Mouse (Mus musculus) mature B cell (primary cell): Measurements from ENCODE around the gene Ap5s1.

Source experiments
- in situ Hi-C: fragments of 300-500 bp; cut with MboI; formaldehyde crosslinking; loops from 2 replicates; pipeline ENCODE4 v1.14.3; 2019

Ap5s1 gene

DNA sequence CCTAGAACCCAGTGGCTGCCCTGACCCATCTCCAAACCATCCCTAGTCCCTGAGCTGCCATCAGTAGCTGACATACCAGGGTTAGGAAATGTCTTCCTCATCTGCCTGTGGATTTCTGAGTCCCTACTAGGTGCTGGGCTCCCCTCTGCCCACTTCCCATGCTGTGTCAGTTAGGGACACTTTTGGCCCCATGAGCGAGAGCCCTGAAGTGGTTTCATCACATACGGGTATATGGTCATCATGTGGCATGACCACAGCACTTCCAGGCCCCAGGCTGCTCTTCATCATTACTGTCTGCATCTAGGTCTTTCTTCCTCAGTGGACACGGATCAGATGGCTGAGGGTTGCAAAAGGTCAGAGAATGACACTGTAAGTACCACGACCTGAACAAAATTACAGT is at the start of gene Ap5s1:
TSS of gene Ap5s1 (plus strand) at position 301 of the 400 bp plus-strand sequence.
- in situ Hi-C loops, result no loop called here

DNA sequence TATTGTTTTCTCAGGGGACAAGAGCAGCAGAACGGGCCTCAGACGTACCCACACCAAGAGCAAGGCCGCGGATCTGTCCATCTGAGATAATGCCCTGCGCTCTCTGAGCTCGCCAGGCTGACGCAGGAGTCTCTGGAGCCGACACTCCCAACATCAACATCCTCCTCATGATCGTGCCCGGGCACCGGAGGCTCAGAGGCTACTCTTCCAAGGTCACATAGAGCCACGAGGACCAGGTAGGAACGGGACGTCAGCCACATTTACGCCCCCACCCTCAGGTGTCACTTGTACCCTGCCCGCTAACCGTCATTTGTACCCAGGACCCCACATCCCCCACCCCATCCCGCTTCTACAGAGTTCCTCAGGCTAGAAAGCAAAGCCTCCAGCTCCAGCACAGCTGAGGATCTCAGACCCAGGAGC is 47.4 kb upstream of the Ap5s1 start:
- in situ Hi-C loops, result no loop called here

GRCm38 (mm10) chr2:131159938-131160581 is 46.8 kb upstream of the Ap5s1 start, which contains the start of gene 1700037H04Rik:
Gene 1700037H04Rik, minus strand, starts transcription at chr2:131160081.
- in situ Hi-C loops, result no loop called here

DNA sequence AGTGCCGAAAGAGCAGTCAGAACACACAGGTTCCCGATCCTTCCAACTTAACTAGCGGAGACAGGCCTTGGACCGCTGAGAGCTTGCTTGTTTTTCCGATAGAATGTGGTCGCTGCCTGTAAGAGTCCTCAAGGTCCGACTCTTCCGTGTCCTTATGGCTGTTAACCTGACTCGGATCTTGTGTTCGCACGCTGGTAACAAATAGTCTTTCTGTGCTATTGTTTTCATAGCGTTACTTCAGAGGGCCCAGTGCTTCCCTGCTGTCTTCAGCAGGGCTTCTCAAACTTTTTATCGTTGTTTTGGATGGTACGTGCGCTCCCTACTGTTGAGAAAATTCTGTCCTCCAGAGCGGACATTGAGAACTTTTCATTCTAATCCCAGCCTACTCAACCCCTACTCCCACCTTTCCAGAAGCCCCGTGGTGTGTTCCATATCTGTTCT is 46.2 kb upstream of the Ap5s1 start:
- in situ Hi-C loops, result no loop called here

DNA sequence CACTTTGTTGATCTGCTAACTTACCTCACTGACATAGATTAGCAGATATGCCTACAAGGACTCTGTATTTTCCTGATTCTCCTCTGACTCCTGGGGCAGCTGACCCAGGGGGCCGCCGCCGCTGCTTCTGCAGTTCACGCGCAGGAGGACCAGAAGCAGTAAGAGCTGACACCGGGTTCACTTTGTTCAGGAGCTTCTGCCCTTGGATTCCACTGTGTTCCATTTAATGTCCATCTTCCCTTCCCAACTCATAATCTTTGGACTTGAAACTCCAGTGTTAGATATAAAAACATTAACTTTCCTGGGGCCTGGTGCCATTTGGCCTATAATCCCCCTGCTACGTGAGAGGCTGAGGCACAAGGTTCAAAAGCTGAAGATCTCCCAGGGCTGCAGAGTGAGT is 43.0 kb upstream of the Ap5s1 start:
- in situ Hi-C loops, result no loop called here

- in situ Hi-C loops, result no loop called here
Observed at GRCm38 (mm10) chr2:131166172-131166571, 40.7 kb upstream of the Ap5s1 start.

DNA sequence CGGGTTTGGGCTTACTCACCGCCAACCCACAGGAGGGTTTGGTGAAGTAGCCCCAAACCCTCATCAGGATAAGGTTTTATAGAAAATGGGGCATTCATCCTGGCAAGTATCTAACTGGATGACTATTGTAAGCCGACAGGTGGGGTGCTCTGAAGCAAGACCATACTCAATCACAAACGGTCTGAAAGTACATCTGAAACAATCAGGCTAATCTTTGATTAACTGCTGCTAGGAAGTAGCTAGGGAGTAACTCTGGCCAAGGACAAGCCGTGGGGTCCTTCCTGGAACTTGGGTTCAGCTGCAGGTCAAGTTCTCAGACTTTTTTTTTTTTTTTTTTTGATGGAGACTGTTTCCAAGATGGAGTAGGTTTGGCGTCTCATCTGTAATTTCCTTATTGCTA is 38.9 kb upstream of the Ap5s1 start:
- in situ Hi-C loops, result no loop called here

GRCm38 (mm10) chr2:131168914-131169313 is 38.0 kb upstream of the Ap5s1 start:
- in situ Hi-C loops, result no loop called here

DNA sequence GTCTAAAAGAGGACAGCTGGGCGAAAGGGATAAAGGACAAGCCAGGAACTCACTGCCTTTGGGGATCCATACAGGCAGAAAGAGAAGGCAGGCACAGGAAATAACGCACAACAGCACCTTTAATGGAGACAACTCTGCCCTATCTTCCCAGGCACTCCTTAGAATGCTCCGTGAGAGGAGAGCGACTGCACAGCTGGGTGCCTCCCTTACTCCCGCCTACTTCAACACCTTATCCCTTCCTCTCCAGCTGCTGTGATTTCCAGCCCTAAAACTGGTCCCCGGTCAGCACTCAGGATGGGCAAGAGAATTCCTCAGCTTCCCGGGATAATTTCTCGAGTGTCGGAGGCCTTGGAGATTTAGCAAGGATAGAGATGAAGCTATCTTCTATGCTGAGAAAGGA is 35.9 kb upstream of the Ap5s1 start:
- in situ Hi-C loops, result no loop called here

DNA sequence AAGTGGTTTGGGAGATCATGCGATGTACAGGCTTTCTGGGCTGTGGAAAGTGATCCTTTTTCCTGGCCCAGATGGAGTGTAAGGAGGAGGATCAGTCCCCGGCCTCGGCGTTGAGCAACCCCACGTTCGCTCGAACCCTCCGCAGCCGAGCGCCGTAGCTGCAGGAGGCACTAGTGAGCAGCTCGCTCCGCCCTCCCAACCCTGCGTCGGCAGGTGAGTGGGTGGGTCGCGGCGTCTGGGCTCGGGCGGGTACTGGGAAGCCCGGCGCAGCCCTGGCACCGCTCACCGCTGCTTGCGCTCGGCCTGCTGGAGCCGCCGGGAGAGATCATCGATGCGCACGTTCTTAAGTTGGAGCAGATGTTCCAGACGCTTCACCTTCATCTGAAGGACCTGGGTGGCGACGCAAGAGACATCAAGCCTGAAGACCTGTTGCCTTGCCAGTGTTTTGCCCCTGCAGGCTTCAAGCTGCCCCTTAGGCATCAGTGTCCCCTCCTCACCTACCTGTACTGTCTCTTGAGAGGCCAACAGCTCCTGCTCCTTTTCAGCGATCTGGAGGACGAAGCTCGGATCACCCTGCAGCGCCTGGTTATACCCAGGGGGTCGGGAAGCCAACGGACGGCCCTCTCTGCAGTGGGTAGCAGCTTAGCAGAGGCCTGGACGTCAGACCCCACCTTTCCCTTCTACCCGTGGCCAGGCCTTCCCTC is 35.3 kb upstream of the Ap5s1 start:
- in situ Hi-C loops, result no loop called here

DNA sequence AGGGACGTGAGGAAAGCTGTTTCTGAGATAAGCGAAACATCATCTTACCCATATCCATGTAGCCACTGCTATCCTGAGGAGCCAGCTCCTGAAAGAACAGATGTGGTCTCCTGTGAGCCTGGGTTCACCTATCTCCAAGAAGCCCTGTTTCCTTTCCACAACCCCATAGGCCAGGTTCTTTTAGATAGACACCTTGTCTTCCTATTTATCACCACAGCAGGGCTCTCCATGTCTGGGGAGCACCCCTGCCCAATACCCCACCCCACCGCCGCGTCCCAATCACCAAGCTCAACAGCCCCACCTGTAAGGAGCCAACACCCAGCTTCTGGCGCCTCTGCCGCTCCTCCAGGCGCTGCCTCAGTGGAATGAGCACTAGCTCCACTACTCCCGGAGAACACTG is 34.6 kb upstream of the Ap5s1 start:
- in situ Hi-C loops, result no loop called here

DNA sequence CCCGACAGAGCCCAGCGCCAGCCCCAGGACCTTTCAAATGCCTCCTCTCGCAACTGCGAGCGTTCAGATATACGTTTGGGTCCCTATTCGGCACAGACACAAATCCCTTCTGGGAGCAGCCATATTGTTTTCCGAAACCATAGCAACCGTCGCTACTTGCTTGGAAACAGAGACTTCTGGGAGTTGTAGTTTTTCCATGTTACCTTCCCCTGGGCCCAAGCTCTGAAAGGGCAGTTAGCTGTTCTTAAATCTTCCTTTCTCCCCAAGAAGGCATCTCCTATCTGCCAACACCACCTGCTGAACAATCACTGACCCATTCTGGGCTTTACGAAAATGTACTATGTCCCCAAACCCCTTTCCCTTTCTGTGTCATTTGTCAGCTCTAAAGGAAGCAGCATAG is 32.2 kb upstream of the Ap5s1 start:
- in situ Hi-C loops, result no loop called here

DNA sequence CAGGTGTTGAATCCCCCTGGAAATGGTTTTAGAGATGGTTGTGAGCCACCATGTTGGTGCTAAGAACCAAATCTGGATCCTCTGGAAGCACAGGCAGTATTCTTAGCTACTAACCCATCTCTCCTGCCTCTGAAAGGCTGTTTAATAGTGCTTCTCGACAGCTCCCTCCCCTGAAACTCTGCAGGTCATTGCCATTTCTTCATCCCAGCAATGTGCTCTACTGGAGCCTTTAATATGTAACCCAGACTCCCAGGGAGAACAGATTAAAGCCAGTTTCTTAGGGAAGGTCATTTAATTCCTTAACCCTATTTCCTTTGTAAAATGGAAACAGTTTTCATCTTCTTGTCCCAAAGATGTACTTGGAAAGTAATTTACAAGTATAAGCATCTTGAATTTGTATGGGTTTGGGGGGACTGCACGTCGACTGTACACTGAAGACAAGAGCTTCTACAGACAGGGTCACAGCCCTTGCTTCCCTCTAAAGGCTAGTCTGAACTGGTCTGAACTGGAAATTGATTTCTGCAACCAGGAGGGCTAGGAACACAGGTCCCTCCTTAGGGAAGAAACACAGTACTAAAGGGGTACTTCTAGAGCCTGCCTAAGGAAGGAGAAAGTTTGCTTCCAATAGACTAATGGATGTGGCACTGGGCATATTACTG is 31.5 kb upstream of the Ap5s1 start:
- in situ Hi-C loops, result no loop called here

GRCm38 (mm10) chr2:131175945-131176309 is 31.0 kb upstream of the Ap5s1 start:
- in situ Hi-C loops, result no loop called here

DNA sequence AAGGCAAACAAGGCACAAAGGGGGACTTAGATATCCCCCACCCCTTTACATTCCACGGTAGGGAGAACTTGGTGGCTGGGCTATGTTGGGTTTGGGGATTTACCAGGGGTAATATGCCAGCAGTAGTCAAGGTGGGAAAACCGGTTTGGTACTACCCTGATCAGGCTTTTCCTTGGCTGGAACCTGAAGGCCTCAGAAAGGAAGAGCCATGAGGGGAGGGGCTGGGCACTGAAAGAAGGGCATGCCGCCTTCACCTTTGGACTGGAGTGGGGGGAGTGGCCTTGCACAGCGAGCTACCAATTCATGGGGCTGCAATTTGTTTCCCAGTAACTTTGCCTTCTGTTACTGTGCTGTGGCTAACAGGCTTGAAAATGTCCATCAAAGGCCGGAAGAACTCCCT is 30.4 kb upstream of the Ap5s1 start:
- in situ Hi-C loops, result no loop called here

- in situ Hi-C loops, result no loop called here
Observed at GRCm38 (mm10) chr2:131177932-131178331, 28.9 kb upstream of the Ap5s1 start.

GRCm38 (mm10) chr2:131178828-131179245 is 28.0 kb upstream of the Ap5s1 start:
- in situ Hi-C loops, result no loop called here

DNA sequence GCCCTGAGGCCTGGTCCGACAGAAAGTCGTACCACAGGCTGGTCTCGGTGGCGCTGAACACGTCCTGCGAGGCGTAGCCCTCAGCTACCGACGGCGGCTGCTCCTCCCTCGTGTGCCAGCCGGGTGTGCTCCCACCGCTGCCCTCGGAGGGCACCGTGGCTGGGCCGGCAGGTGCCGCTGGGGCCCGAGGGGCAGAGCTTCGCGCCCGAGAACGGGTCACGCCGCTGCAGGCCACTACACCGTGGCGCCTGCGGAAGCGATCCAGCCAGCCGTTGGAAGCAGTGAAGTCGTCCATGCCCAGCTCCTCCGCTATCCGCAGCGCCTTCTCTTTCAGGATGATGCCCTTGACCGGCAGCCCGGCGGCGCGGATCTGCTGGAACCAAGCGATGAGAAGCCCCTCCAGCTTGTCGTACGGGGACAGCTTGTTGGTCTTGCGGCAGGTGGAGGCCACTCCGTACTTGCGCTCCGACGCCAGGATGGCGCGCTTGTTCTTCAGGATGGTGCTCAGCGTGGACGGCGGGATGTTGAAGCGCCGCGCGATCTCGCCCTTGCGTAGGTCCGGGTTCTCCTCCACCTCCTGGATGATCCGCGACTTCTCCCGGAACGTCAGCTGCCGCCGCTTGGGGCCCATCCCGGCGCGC is 27.5 kb upstream of the Ap5s1 start:
- in situ Hi-C loops, result no loop called here

GRCm38 (mm10) chr2:131179990-131180587 is 26.8 kb upstream of the Ap5s1 start, which contains the start of gene Cenpb:
Gene Cenpb, minus strand, starts transcription at chr2:131180067.
- in situ Hi-C loops, result no loop called here

GRCm38 (mm10) chr2:131186343-131186742 is 20.5 kb upstream of the Ap5s1 start:
- in situ Hi-C loops, result no loop called here

DNA sequence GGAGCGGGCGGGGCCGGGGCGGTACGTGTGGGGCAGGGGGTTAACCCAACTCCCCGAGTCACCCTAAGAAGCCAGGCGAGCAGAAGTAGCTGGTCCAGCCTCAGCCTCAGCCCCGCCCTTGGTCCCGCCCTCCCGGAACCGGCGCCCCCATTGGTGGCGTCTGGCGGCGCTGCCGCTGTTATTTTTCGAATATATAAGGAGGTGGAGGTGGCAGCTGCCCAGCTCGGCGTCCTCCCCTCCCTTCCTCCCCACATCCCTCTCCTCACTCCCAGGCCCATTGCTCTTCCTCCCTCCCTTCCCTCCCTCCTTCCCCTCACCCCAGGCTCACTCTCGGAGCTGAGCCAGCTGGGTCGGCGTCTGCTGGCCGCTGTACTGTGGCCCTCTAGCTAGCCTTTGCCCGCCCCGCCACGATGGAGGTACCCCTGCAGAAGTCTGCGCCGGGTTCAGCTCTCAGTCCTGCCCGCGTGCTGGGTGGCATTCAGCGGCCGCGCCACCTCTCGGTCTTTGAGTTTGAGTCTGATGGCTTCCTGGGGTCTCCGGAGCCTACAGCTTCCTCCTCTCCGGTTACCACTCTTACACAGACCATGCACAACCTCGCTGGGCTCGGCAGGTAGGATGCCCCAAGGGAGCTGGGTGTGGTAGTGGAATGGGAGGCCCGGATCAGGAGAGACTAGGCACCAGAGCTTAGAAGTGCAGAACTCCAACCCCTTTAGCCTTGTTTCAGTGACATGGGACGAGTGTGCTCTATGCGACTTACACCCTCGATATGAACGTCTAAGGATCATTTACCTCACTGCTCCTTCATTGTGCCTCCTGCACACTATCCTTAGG is 19.9 kb upstream of the Ap5s1 start, which contains the start of the genes Cdc25b and Spef1:
TSS of gene Cdc25b (plus strand) at position 179 of the 831 bp plus-strand sequence.
TSS of gene Spef1 (minus strand) at position 512 of the 831 bp plus-strand sequence.
- in situ Hi-C loops, result no loop called here
